Mouse (Mus musculus) brain, embryonic 18.5 days (tissue): ENCODE results near the gene Cdkn2aipnl.

ENCODE experiments used
- DNase-seq: peaks from one replicate; pipeline ENCODE4 v3.0.0-alpha.2; 2012; ENCODE audit warnings: low read depth, low spot score

Gene Cdkn2aipnl

DNA sequence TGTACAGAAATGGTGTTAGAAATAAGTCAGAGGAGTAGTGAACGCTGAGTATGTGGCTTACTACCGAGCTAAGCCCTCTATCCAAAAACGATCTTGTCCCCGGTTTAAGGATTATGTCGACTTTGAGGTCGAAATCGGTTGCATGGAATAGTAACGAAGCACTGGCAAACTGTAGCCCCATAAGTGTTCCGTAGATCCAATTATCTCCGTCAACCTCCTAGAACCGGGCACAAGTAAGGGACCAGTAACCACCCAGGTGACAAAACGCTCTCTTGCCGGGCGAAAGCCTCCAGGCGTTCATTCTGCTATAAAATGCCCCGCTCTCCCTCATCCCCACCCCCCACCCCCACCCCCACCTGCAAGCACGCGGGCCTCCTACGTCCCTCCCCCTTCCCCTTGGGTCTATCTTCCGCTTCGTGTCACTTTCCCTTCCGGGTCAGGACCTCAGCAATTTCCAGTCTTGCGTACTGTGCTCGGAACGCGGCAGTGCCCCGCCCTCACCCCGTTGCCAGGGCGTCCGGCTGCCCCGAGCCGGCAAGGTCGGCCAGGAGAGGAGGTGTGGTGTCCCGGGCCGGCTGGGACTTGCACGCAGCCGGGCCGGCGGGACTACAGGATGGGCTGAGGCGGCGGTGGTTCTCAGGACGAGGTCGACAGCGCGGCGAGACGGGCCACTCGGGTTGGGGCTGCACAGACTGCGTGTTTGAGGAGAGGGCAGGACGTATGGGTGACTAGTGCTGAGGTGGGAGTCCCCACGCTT is 36.5 kb downstream of the Cdkn2aipnl start, which contains the start of gene Cdkl3:
Gene Cdkl3, plus strand, starts transcription at position 450 of the 757 bp plus-strand sequence.
- peak; percentile 89 for DNase-seq

DNA sequence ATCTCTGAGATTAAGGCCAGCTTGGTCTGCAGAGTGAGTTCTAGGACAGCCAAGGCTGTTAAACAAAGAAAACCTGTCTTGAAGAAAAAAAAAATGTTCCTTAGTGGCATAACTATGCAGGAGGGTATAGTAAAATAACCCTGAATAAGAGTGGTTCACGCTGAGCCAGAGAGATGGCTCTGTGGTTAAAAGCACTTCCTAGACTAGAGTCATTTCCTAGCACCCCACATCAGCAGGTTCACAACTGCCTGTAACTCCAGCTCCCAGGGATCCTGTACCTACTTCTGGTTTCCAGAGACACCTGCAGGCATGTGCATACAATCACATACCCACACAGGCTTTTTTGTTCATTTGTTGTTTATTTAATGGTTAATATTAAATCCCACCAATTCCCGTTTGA is 38.1 kb downstream of the Cdkn2aipnl start:
- DNase-seq: no peak

DNA sequence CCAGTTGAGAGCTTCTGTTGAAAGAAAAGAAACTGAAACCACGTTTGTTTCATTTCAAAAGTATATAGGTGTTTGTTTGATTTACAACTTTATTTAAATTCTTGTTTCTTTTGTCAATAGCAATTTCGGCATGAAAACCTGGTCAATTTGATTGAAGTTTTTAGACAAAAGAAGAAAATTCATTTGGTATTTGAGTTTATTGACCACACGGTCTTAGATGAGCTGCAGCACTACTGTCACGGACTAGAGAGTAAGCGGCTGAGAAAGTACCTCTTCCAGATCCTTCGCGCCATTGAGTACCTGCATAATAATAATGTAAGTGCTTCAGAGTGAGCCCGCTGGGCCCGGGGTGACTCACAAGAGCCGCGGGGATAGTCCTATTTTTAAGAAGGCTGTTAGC is 43.5 kb downstream of the Cdkn2aipnl start:
- no peak for DNase-seq

GRCm38 (mm10) chr11:52011541-52011940 is 44.1 kb downstream of the Cdkn2aipnl start:
- no peak for DNase-seq

DNA sequence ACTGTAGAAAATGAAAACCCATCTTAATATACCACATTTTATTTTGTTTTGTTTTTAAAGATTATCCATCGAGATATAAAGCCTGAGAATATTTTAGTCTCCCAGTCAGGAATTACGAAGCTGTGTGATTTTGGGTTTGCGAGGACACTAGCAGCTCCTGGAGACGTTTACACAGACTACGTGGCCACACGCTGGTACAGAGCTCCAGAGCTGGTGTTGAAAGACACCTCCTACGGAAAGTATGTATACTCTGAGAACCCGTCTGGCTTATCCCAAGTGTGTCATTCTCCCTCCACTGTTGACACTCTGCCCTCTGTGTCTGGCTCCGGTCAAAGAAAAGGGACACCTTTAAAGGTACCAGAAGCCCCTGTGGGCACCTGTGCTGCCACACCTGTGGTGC is 50.8 kb downstream of the Cdkn2aipnl start:
- DNase-seq: no peak
